Mouse (Mus musculus) MEL (cell line): ENCODE results near the gene Dffa.

Source experiments
- BHLHE40 ChIP-seq: IDR thresholded peaks from 2 replicates; pipeline ENCODE4 v1.6.1; 2012; ENCODE audit warnings: low read depth, mild to moderate bottlenecking, inconsistent platforms, low read length, improper control_type of control experiment, borderline replicate concordance
- GATA1 ChIP-seq: IDR thresholded peaks from 2 replicates; pipeline ENCODE4 v1.6.1; 2011; ENCODE audit warnings: low read depth, low read length, improper control_type of control experiment
- MAX ChIP-seq: IDR thresholded peaks from 2 replicates; pipeline ENCODE4 v1.6.1; 2011; ENCODE audit warnings: low read length, improper control_type of control experiment
- POLR2AphosphoS5 ChIP-seq: IDR thresholded peaks from 2 replicates; pipeline ENCODE4 v1.6.1; 2012; ENCODE audit warnings: low read depth, borderline replicate concordance, mild to moderate bottlenecking, inconsistent platforms, low read length, moderate library complexity, mixed read lengths
- ZC3H11A ChIP-seq: IDR thresholded peaks from 2 replicates; pipeline ENCODE4 v1.6.1; 2012; ENCODE audit warnings: low read depth, mild to moderate bottlenecking, inconsistent platforms, low read length, improper control_type of control experiment
- ZMIZ1 ChIP-seq: IDR thresholded peaks from 2 replicates; pipeline ENCODE4 v1.6.1; 2012; ENCODE audit warnings: low read depth, mild to moderate bottlenecking, inconsistent platforms, low read length, improper control_type of control experiment, moderate library complexity

DNA sequence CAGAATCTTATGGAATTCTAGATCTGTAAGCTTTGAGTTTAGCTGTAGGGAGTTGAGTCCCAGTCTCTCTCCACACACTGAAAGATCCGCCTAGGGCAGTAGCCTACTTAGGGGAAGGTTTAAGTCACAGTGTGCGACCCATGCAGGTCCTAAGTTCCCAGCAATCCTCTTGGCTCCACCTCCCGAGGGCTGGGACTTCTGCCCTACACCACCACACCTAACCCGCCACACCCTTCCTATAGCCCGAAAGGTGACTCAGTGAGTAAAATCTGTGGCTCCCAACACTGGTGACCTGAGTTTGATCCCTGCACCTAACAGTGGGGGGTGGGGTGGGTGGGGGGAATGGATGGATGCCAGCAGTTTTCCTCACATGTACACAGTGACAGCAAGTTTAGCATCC is 19.5 kb downstream of the Dffa start:
- TF ChIP-seq ZMIZ1 (no peak), BHLHE40 (no peak), MAX (no peak), POLR2AphosphoS5 (no peak), GATA1 (no peak), ZC3H11A (no peak)
